Mouse (Mus musculus) NIH3T3 (cell line): ENCODE data around the gene Rhobtb3.

Source experiments
- DNase-seq: peaks from one replicate; pipeline ENCODE4 v3.0.0-alpha.2; 2012; ENCODE audit warnings: low read depth

The Rhobtb3 gene

GRCm38 (mm10) chr13:75943189-75944043 lies at the start of gene Rhobtb3:
Rhobtb3 (minus strand) TSS chr13:75943925.
- peak; percentile 88 for DNase-seq

- peak; percentile 32 for DNase-seq
Measured at GRCm38 (mm10) chr13:75992169-75993028, 48.7 kb upstream of the Rhobtb3 start.

GRCm38 (mm10) chr13:75988096-75988495 lies 44.4 kb upstream of the Rhobtb3 start:
- DNase-seq, result peak; percentile 48

GRCm38 (mm10) chr13:75981901-75982300 lies 38.2 kb upstream of the Rhobtb3 start:
- peak; percentile 36 for DNase-seq

- DNase-seq, result no peak
Measured at GRCm38 (mm10) chr13:75976649-75977048, 32.9 kb upstream of the Rhobtb3 start.

GRCm38 (mm10) chr13:75976218-75976617 lies 32.5 kb upstream of the Rhobtb3 start:
- DNase-seq, result no peak

GRCm38 (mm10) chr13:75975629-75976028 lies 31.9 kb upstream of the Rhobtb3 start:
- DNase-seq, result no peak

GRCm38 (mm10) chr13:75974481-75974880 lies 30.8 kb upstream of the Rhobtb3 start:
- no peak for DNase-seq

- no peak for DNase-seq
Measured at GRCm38 (mm10) chr13:75966850-75967249, 23.1 kb upstream of the Rhobtb3 start, which contains the start of gene Spata9. Spata9 (plus strand) TSS chr13:75967150.

GRCm38 (mm10) chr13:75955357-75955992 lies 11.8 kb upstream of the Rhobtb3 start:
- DNase-seq, result no peak

GRCm38 (mm10) chr13:75950295-75950694 lies 6.6 kb upstream of the Rhobtb3 start:
- peak; percentile 85 for DNase-seq

- peak; percentile 57 for DNase-seq
Measured at GRCm38 (mm10) chr13:75944044-75944820, 507 bp upstream of the Rhobtb3 start.

- peak; percentile 67 for DNase-seq
Measured at GRCm38 (mm10) chr13:75942731-75943130, 994 bp downstream of the Rhobtb3 start.

GRCm38 (mm10) chr13:75941518-75942295 lies 2.0 kb downstream of the Rhobtb3 start:
- DNase-seq, result no peak

GRCm38 (mm10) chr13:75940791-75941517 lies 2.8 kb downstream of the Rhobtb3 start:
- peak; percentile 46 for DNase-seq

GRCm38 (mm10) chr13:75938866-75939265 lies 4.9 kb downstream of the Rhobtb3 start:
- no peak for DNase-seq

- no peak for DNase-seq
Measured at GRCm38 (mm10) chr13:75933287-75933686, 10.4 kb downstream of the Rhobtb3 start.

- DNase-seq, result peak; percentile 28
Measured at GRCm38 (mm10) chr13:75931073-75931472, 12.7 kb downstream of the Rhobtb3 start.

GRCm38 (mm10) chr13:75930660-75931059 lies 13.1 kb downstream of the Rhobtb3 start:
- DNase-seq, result no peak

GRCm38 (mm10) chr13:75930023-75930422 lies 13.7 kb downstream of the Rhobtb3 start:
- no peak for DNase-seq
